Mouse (Mus musculus): ENCODE results near the gene Gpr85.
"Not testable (repeated sequence)": the region's sequence is repeated elsewhere in the genome, so short reads cannot be mapped to it uniquely, and the experiment has no call there.

Gpr85 gene

DNA sequence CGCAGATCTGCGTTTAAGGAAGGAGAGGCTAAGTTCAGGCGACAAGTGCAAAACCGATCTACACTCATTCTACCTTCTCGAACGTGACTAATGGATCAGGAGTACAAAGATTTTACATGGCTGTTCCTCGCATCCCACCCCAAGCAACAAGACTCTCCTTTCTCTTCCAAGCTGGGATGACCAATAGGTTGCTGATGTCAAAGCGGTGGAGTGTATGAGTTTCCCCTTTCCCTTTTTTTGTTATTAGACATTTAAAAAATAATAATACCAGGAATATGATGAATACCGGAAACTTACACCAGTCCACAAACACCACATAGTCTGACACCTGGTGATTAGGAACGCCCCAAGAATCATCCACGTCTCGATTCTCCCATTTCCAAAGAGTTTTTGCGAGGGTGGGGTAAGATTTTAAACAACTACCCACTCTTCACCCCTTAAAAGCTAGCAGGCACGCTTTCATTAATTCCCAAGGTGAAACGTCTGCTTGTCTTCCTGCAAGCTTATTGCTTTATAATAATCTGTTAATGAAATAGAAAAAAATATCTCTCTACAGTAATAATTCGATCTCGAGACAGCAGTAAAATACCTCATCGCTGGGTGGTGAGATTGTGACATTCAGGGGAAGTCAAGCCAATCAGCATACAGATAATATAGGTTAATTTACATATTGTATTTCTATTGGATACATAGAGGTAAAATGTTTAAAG, at the start of gene Gpr85:
Gpr85 (minus strand) TSS at position 598 of the 710 bp plus-strand sequence.
- DNase-seq (ENCODE audit: low read depth, low spot score) = no peak

DNA sequence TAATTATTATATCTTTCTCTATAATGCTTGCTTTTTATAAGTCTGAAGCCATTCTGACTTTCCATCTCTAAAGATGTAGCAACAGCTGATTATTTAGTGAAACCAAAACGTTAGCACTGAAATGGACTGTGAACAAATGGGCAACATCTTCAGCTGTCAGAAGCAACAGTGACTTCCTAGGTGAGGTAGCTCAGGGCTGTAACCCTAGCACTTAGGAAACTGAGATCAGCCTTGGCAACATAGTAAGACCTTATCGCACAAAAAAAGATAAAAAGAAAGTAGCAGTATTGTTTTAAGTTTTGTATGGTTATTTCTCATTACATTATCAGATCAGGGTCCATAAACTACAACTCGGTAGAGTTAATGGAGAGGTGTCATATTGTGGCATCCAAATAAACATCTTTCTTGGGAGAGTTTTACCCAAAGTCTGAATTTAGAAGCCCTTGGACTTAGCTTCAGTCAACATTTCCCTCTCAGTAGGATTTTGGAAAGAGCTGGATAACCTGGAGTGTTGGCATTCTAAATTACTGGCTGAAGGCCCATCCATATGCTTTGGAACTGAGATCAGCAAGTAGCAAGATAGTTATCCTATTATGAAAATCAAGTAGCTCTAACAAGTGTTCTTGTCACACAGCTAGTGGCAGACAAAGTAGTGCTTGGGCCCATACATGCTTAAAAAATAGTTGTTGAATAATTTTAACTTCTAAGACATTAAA, 45.3 kb upstream of the Gpr85 start:
- no peak for DNase-seq (ENCODE audit: low read depth, low spot score)

GRCm38 (mm10) chr6:13882919-13883318, 43.2 kb upstream of the Gpr85 start:
- no peak for DNase-seq (ENCODE audit: low read depth, low spot score)

DNA sequence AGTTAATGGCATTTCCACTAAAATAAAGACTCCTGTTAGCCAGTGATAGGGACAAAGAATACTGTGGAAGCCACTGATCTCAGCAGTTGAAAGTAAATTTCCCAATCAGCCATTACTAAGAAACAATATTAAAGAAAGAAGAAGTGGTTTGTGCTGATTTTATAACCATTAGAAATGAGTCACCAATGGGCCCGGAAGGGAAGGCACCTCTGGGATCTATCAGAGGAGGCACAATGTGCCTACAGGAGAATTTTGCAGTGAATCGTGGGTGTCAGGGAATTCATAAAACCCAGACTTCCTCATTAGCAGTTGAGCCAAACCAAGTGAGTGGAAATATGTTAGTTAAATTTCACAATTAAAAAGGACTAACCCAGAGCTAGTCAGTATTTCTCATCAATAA, 34.2 kb upstream of the Gpr85 start:
- DNase-seq (ENCODE audit: low read depth, low spot score) = no peak

DNA sequence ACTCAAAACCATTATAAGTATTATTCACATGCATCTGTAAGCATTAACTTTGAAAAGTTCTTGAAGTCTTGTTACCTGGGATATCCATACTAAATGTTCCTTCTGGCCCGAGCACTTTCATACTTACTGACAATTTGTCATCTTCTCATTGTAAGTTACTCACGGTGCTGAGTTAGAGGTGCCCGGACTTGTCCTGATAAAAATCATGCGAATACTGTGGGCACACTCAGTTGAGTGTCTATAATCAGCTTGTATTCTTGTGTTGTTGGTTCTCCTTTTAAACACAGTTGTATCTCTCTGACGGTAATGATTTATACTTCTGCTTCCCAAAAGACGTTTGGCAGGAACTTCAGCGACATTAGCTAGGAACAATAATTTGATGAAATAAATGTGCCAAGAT, 32.3 kb upstream of the Gpr85 start:
- DNase-seq (ENCODE audit: low read depth, low spot score) = no peak

DNA sequence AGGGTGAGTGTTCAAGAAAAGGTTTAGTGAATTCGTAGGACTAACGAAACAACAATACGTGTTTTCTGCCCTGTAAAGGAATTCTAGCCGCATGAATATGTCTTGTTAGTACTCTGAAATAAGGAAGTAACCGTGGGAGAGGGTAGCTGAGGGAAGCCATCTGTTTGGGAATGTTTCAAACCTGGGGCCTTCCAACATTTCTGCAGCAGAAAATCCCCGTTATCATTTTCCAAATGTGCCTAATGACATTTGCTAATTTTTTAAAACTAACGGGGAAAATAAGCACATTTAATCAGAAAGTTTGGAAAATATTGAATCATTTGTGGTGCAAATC, 31.9 kb upstream of the Gpr85 start:
- no peak for DNase-seq (ENCODE audit: low read depth, low spot score)

GRCm38 (mm10) chr6:13870919-13871624, 31.3 kb upstream of the Gpr85 start, which contains the start of gene 2610001J05Rik:
2610001J05Rik (minus strand) TSS chr6:13871518.
- DNase-seq (ENCODE audit: low read depth, low spot score) = peak; percentile 89

- DNase-seq (ENCODE audit: low read depth, low spot score) = peak; percentile 4
These were observed 30.6 kb upstream of the Gpr85 start for GRCm38 (mm10) chr6:13870289-13870741.

DNA sequence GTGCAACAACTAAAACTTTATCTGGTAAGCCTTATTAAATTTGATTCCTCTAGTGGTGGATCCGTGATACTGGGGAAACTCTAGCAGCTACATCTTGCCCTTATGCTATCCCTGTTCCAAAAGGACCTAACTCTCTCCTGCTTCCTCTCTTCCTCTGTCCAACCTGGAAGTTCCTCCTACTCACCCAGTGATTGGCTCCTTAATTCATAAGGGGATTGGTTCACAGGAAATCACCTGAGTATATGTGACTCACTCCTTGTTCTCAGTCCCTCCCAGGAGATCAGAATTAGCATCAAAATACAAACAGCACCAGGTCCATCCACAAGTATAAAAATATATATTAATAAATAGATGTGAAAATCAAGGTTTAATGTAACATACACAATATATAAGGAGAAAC, 20.9 kb upstream of the Gpr85 start:
- DNase-seq (ENCODE audit: low read depth, low spot score) = no peak

DNA sequence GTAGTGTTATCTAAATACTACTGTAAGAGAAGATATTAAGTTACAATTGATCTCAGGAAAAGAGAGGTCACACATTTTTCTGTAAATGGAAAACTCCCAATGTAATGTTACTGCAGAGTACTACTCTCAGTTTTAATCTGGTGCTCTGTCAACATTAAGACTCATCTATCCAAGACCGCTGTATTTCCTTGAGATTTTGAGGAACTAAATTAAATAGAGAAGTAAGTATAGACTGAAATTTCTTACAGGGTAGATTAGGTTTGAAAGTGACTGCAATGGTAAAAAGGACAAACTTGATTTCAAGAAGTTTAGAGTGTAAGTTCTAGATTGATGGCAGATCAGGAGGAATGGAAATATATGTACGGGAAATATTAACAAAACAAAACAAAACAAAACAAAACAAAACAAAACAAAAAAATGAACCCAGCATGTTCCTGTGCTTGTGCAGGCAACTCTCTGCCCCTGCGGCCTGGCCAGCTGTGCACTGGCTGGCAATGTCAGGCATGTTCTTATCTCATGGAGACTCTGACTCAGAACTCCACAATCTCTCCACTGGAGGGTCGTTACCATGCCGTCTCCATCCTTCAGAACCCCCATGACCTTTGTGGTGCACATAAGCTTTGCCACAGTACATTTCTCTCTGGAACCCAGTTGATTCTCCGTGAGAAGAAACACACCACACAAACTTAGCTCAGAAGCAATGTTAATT, 20.3 kb upstream of the Gpr85 start:
- DNase-seq (ENCODE audit: low read depth, low spot score) = no peak

DNA sequence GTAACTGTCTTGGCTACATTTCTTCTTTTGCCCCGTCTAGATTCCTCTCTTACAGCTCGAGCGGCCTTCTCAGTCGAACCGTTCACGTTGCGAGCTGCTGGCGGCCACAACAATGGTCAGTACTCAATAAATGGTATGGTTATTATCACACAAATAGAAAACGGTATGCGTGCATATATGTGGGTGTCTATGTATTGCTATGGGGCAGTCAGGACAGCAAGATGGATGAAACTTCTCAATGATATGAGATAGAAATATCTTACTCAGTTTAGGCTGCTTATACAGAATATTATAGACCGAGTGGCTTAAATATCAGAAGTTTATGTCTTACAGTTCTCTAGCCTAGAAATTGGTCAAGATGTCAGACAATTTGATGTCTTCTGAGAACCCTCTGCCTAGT, 14.5 kb upstream of the Gpr85 start:
- DNase-seq (ENCODE audit: low read depth, low spot score) = no peak

DNA sequence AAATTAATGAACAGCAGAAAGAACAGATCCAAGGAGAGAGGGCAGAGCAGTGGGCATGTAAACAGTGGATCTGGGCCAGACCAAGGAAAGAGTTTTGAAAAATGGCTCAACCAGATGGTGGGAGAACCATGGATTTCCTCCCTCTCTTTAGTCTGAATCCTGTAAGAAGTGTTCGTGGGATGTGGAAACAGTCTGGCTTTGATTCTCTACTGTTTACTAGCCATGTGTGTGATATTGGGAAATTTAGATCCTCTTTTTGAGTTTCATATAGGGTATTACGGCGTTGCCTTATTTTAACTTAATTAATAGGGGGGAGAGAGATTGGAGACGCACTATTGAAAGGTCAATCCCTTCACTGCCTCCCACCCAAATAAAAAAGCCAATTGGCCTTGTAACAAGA, 13.5 kb upstream of the Gpr85 start:
- no peak for DNase-seq (ENCODE audit: low read depth, low spot score)

- DNase-seq (ENCODE audit: low read depth, low spot score) = not testable (repeated sequence)
These were observed 6.3 kb upstream of the Gpr85 start for GRCm38 (mm10) chr6:13846031-13846430.

GRCm38 (mm10) chr6:13838677-13839344, 931 bp downstream of the Gpr85 start:
- DNase-seq (ENCODE audit: low read depth, low spot score) = peak; percentile 16

- DNase-seq (ENCODE audit: low read depth, low spot score) = no peak
These were observed 1.6 kb downstream of the Gpr85 start for GRCm38 (mm10) chr6:13837916-13838676.

DNA sequence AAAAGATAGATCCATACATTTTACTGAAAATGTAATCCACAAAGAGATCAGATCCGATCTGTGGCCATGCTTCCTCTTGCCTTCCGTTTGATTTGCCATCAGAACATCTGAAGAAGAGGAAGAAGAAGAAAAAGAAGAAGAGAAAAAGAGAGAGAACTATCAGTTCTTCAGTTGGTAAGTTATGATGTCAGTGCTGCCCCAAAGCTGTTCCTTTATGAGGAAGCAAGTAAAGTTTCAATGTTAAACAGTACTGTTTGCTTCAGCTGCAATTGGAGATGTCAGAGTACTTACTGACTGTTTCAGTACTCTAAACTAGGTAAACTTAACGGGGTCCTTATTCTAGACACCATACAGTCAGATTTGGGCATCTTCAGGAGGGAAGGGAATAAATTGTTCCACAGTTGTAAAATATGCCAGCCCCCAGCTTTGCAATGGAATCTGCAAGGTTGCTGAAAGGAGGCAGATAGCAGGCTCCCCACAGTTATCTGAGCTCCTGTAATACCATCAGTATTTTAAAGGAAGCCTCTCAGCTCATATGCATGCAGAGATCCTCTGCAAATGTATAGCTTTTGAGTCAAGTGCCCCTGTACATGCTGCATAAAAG, 2.7 kb downstream of the Gpr85 start:
- no peak for DNase-seq (ENCODE audit: low read depth, low spot score)

- no peak for DNase-seq (ENCODE audit: low read depth, low spot score)
These were observed 3.7 kb downstream of the Gpr85 start for GRCm38 (mm10) chr6:13835720-13836665.

DNA sequence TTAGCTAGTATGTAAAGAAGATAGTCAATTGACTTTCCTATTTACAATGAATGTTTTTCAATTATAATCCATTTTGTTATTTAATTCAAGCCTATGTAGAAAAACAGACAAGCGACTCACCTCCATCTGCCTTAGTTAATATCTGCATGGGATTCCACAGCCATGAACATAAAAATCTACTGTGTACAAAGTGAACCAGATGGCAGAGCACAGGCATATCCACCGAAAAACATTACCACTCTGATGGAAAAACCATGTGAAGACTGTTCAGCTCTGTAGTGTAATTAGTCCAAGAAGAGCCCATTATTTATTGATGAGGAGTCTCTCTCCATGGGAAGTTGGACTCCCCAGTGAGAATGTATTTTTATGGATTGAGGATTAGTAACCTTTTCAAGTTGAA, 7.0 kb downstream of the Gpr85 start:
- DNase-seq (ENCODE audit: low read depth, low spot score) = no peak

DNA sequence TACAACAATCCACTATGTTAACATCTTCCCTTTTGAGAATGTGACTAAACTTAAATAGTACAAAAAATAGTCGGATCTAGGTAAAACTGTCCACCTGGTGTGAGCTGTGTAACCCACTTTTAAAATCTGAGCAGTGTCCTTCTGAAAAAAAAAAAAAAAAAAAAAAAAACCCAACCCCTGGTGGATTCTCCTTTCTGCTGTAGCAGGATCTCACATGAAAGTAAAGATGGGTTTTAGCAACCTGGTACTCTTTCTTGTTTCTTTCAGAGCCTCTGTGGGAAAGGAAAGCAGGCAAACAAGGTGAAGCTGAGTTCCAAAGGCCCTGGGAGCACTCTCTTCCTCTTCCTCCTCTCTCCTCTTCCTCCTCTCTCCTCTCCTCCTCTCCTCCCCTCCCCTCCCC, 10.9 kb downstream of the Gpr85 start:
- DNase-seq (ENCODE audit: low read depth, low spot score) = no peak
